Mouse (Mus musculus) heart, postnatal 25 days (tissue): ENCODE measurements around the gene Eml1. TPM values are rescaled to one million over a fixed set of nuclear protein-coding genes. Genes with fewer than 3 reads are reported as not detected.

Source experiments
- total RNA-seq, 2 experiments: library from RNA; stranded (reverse); gene quantifications; 2 replicates each; pipeline ENCODE4 v1.2.3; 2021

Eml1 gene
- total RNA-seq, 2 experiments from 2014 or later: 76.4 to 78.6 TPM

Other genes starting within 250 kb of the Eml1 start
- gene Setd3, start 191.6 kb upstream of the Eml1 start, total RNA-seq: 10 to 100 TPM; 82.0 to 89.7 TPM
- gene Ccnk, start 191.4 kb upstream of the Eml1 start, total RNA-seq: 10 to 100 TPM; 28.0 to 28.9 TPM
- gene Ccdc85c, start 95.5 kb upstream of the Eml1 start, total RNA-seq: 10 to 100 TPM; 36.4 to 40.9 TPM
- gene Hhipl1, start 64.7 kb upstream of the Eml1 start, total RNA-seq: 1 to 10 TPM in 1 of 2 experiments, under 1 TPM in 1; 0.95 to 1.7 TPM
- gene Cyp46a1, start 36.6 kb upstream of the Eml1 start, total RNA-seq: under 1 TPM; 0.31 to 0.36 TPM
- 10 to 100 TPM; 50.8 to 51.7 TPM for gene Evl, start 183.8 kb downstream of the Eml1 start, total RNA-seq